Mouse (Mus musculus) inflammation-experienced regulatory T-cells, adult 16 weeks (primary cell): ENCODE measurements around the gene Hoxc12. TPM values are rescaled to one million over a fixed set of nuclear protein-coding genes. Genes with fewer than 3 reads are reported as not detected.

Experiments
- polyA plus RNA-seq: library from polyadenylated mRNA; unstranded; fragments of 100-300 nt; shearing (Covaris generic); gene quantifications from one replicate; pipeline ENCODE4 v1.2.1, GENCODE M21; 2017

Gene Hoxc12
- polyA plus RNA-seq = not detected

GRCm38 (mm10) chr15:102936279-102936972, at the start of gene Hoxc12:
Gene Hoxc12 (plus strand): TSS chr15:102936757.

GRCm38 (mm10) chr15:102921053-102922011, 15.2 kb upstream of the Hoxc12 start, which contains the start of gene Hoxc13:
Gene Hoxc13 (plus strand): TSS chr15:102921103.

GRCm38 (mm10) chr15:102954192-102955006, 17.8 kb downstream of the Hoxc12 start, which contains the start of gene Hoxc11:
Gene Hoxc11 (plus strand): TSS chr15:102954427.

DNA sequence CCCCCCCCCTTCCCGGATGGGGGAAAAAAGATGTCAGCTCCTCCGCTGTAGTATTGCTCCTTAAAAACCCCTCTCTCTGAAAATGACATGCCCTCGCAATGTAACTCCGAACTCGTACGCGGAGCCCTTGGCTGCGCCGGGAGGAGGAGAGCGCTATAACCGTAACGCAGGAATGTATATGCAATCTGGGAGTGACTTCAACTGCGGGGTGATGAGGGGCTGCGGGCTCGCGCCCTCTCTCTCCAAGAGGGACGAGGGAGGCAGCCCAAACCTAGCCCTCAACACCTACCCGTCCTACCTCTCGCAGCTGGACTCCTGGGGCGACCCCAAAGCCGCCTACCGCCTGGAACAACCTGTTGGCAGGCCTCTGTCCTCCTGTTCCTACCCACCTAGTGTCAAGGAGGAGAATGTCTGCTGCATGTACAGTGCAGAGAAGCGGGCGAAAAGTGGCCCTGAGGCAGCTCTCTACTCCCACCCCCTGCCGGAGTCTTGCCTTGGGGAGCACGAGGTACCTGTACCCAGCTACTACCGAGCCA, 30.3 kb downstream of the Hoxc12 start, which contains the start of gene Hoxc10:
Hoxc10 (plus strand) TSS at position 21 of the 536 bp plus-strand sequence.

GRCm38 (mm10) chr15:102967312-102967510, 30.7 kb downstream of the Hoxc12 start, which contains the start of gene Hoxc5:
Gene Hoxc5 (plus strand): TSS chr15:102967443.

DNA sequence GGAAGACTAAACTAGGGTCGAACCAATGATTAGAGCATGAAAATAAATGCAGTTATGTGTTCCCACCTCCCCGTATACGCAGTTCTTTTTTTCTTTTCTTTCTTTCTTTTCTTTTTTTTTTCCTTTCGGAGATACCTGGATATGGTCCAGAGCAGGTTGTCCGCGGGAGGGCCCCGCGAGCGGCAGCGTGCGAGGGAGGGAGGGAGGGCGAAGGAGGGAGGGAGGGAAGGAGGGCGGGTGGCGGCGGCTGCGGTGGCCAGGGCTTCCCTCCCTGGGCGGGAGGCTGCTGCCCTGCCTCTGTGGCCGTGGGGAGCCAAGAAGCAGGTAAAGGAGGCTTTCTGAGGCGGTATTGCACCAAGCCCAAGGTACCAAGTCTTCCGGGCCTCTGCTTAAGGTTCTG, 39.6 kb downstream of the Hoxc12 start, which contains the start of gene Hoxc9:
Hoxc9 (plus strand) TSS at position 269 of the 400 bp plus-strand sequence.

Other genes starting within 250 kb of the Hoxc12 start
- 52.1 TPM for gene Calcoco1, start 214.6 kb upstream of the Hoxc12 start, polyA plus RNA-seq
- gene Hoxc13, start 15.7 kb upstream of the Hoxc12 start, polyA plus RNA-seq = not detected
- not detected for gene Hoxc11, start 17.7 kb downstream of the Hoxc12 start, polyA plus RNA-seq
- gene Hoxc10, start 30.0 kb downstream of the Hoxc12 start, polyA plus RNA-seq = not detected
- gene Hoxc5, start 30.7 kb downstream of the Hoxc12 start, polyA plus RNA-seq = not detected
- gene Hoxc9, start 39.7 kb downstream of the Hoxc12 start, polyA plus RNA-seq = not detected
- not detected for gene Hoxc8, start 53.9 kb downstream of the Hoxc12 start, polyA plus RNA-seq
- not detected for gene Hoxc6, start 61.5 kb downstream of the Hoxc12 start, polyA plus RNA-seq
- gene Hoxc4, start 82.2 kb downstream of the Hoxc12 start, polyA plus RNA-seq = not detected
- 14.9 TPM for gene Smug1, start 230.3 kb downstream of the Hoxc12 start, polyA plus RNA-seq